Mouse (Mus musculus): ENCODE measurements at regions not wholly inside any gene's neighbourhood (a gene's known extent, or its start where the extent isn't known, plus 50 kb on each side); places are given as distances from the start of the nearest gene placed in this dataset.

DNA sequence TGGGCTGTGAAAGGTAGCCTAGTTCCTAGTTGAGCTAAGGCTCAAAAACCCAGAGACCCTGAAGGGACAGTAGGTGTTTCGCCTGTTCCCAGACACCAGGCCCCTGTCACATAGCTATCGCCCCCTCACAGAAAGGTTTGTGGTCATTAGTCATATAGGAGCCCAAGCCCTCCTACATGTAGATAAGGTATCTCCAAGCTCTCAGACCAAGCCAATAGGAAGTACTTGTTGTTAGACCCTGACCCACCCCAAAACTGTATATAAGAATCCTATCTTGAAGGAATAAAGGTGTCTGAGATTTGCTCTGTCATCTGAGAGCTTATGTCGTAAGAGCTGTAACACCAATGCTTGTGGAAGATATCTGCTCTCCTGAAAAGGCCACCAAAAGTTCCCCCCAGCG lies 174.8 kb downstream of the Phlda1 start:
- intact Hi-C loops (cut with DNase I; ENCODE audit: low total_unique reads) = no loop called here
- no peak for DNase-seq

DNA sequence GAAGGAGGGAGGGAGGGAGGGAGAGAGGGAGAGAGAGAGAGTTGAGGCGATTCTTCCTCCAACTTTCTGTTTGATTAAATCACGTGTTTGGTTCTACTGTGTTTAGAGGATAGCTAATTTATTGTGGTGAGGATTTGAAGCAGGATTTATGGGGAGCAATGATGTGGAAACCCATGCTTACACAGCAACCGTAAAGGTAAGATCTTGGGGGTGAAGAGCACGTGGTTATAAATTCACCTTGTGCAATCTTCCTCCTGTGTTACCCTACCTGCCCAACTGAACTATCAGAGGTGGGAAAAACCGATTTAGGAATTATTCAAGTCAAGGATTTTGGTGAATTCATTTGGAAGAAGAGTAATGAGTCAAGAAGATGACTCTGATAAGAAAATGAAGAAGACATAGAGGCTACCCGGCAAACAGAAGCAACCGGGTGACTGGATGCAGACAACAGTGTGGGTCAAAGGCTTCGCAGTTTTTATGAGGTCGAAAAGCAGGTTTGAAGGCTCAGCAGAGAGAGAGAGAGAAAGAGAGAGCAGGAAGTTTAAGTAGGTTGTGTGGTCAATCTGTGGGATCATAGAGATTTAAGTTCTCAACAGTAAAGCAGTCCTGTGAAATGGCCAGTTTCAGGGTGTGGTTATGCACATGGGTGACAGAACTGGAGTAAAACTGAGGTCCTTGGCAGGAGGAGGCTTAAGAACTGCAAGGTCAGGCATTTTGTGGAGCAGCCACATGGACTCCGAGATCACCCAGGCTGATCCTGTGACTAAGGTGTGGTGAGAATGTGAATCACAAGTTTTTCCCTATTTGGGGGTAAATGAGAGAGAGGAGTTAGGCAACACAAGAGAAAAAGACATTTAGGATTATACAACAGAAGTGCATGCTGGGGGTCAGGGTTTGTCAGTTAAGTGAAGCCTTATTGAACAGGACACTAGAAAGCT lies 178.6 kb downstream of the Phlda1 start:
- intact Hi-C loops (cut with DNase I; ENCODE audit: low total_unique reads) = no loop called here
- DNase-seq = no peak

DNA sequence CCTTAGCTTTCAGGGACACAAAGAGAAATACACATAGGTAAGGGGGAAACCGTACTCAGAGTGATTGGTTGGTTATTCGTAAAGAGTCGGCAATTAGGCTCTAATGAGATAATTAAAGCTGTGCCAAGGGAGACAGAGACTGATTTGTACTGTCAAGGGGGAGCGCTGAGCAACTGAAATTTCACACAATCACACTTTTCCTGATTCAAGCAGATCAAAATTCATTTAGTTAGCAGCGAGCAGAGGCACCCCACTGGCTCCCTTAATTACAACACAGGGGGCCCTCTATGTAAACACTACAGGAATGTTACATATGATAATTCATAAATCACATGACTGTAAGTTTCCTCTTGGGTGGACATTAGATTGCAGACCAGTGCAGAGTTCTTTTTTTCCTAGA lies 180.5 kb downstream of the Phlda1 start:
- DNase-seq = no peak
- intact Hi-C loops (cut with DNase I; ENCODE audit: low total_unique reads) = no loop called here

DNA sequence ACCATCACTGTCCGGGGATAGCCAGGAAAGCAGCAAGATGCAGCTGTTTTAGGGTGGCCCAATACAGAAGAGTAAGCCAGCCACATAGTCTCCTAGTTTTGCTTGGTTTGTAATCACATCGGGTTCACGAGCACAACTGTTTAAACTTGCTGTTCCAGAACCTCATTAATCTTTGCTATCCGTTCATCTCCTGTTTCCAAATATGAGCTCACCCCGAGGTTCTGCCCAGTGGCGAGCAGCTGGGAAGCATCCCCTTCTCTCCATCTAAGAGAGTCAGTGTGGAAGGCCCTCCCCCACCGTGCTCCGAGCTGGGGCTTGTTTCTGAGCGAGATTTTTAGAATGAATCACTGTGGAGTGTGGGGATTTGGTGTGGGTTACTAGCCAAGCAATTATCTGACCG lies 183.5 kb downstream of the Phlda1 start:
- intact Hi-C loops (cut with DNase I; ENCODE audit: low total_unique reads) = no loop called here

DNA sequence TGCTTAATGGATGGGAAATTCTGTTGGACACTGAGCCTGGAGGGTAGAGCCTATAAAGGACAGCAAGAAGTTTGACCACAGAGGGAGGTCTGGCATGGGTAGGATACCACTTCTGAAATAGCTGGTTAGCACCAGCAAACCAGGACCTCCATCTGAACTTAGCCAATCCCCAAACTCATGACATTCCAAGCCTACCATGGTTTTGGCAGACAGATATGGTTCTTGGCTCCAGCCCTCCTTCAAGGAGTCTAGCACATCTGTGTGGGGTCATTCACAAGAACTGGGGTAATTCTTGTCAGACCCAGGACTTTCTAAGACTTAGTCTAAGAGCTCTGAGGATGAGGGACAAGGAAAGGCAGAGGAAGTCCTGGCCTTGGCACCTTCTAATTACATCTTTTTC lies 187.7 kb downstream of the Phlda1 start:
- intact Hi-C loops (cut with DNase I; ENCODE audit: low total_unique reads) = no loop called here
- no peak for DNase-seq

More for the DNA sequence above, 183.5 kb downstream of the Phlda1 start:
- peak; percentile 85 for DNase-seq

DNA sequence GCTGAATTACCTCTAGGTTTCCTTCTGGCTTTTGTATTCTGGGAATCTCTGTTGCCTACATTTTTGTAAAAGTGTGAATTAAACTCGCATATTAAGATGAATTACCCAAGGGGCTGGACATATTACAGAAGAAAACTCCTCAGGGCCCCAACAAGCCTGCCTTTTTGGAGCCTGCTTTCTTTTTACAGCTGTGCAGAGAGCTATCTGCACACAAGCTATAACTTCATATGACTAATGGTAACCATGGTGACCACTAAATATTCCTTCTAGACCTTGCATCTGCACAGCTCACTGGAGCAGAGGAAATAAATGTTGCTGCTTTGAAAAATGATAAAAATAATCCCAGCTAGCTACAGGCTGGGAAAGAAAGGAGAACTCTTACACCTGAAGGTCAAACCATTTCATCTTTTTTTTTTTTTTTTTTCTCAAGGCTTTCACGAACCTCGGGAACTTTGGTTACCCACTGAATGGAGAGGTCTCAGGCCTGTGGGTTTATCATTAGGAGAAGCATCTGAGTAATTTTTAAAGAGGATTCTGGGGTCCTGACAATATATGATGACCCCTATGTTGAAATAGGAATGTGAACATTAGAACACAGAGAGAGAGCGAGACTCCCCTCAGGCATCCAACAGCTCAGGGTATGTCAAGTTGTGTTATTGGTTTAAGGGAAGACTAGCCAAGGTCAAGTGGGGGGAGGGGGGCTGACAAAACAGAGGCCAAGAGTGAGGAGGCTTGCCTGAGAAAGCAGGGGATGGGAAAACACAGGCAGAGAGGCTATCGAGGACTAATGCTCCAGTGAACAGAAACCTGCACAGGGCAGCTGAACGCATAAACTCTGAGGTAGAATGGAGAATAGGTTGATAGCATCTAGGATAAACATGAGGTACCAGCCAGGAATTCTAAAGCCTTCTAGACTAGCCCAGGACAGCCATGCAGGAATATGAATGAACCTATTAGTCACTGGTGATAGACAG lies 188.4 kb downstream of the Phlda1 start:
- no peak for DNase-seq

DNA sequence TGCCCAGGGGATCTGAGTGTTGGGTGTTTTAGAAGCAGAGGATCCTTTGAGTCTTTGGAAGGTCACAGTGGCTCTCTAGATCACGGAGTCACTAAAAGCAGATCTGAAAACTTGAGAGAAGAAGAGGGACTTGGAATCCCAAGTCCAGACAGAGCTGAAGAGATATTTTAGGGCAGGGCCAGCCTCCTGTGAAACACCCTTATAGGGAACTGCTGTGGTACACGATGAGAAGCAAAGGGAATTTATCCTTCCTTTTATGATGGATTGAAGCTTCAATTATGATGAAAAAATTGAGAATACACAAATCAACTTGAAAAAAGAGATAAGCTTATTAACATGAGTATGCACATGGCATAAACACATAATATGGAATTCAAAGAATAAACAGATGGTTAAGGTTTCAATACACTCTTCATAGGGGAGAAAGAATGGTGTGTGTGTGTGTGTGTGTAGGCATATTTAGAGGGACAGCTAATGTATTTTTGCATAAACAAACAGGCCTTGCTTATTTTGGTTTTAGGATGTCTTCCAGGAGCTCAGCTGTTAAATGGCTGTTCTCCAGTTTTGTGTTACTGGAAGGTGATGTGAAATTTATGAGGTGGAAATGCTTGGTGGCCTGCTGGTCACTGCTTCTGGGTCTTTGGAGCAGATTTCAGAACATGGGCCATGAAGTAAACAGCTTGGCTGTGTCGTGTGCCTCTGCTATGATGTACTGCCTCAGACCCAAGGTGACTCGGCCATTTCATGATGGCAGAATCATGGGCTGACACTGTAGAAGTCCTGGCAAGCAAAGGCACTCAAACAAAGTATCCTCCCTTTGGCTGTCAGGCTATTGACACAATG lies 190.1 kb downstream of the Phlda1 start:
- intact Hi-C loops (cut with DNase I; ENCODE audit: low total_unique reads) = no loop called here
- no peak for DNase-seq

More for the DNA sequence above, 188.4 kb downstream of the Phlda1 start:
- intact Hi-C loops (cut with DNase I; ENCODE audit: low total_unique reads) = no loop called here

DNA sequence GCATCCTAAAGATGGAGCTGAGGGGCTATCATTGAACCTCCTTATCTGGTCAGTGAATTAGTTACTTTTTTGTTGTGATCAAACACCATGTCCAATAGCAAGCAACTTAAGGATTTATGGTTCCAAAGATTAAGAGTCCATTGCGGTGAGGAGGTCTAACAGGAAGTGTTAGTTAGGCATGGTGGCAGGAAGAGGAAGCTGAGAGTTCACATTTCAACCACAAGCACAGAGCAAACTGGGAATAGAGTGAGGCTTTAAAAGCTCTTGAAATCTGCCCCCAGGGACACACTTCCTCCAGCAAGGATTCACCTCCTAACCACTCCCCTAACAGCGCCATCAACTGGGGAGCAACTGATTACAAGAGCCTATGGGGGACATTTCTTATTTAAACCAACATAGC lies 190.9 kb downstream of the Phlda1 start:
- intact Hi-C loops (cut with DNase I; ENCODE audit: low total_unique reads) = no loop called here
- no peak for DNase-seq

DNA sequence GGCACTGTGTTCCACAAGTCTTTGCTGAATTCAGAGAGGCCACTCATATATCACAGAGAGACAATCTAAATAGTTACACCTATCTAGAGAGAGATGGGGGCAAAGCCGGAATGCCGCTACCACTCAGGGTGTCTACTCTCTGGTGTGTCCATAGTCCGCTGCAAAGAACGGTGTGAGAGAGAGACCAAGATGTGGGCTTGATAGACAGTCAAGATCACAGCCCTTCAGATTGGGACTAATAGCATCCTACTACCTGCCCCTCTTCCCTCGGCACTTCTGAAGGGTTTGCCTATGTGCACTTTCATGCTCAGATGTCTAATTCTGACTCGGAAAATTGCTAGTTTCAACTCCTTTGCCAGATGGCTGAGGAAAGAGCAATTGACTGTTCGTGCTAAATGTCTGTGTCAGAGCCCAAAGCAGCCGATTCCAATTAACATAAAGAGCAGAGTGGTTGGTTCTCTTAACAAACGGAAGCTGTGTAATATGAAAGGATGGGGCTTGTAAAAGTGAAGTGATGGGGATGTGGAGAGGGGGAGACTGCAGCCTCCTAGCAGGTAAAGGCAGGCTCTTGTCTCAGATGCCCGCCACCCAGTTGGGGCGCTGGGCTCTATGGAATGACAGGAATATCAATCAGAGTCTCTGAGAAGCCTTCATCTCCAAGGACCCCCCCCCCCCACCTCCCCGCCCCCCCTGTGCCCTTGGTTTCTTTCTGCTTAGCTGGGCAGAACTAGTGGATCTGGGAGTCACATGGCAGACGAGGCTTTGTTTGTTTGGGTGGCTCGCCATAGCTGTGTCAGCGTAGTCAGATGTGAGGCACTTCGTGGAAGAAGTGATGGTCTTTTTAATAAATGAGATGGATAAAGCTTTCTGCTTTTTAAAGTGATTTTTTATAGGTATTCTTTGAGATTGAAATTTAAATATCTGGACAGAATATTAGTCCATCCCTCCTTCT lies 193.7 kb downstream of the Phlda1 start:
- DNase-seq = no peak
- intact Hi-C loops (cut with DNase I; ENCODE audit: low total_unique reads) = no loop called here

DNA sequence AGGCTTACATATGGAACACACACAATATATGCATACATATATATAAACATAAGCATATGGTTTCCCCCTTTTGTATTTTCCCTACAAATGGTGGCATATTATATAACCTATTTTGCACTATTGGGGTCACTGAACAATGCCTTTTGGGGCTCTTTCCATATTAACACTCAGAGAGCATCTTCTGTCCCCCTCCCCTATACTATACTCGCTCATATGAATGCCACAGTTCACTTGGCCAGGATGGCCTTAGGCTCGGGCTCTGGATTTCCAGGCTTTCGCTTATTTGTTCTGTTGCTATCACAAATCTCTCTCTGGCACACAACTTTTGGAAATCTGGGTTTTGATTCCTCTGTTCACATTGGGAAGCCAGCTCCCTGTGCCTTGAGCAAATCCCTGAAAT lies 194.5 kb downstream of the Phlda1 start:
- no peak for DNase-seq
- intact Hi-C loops (cut with DNase I; ENCODE audit: low total_unique reads) = no loop called here

DNA sequence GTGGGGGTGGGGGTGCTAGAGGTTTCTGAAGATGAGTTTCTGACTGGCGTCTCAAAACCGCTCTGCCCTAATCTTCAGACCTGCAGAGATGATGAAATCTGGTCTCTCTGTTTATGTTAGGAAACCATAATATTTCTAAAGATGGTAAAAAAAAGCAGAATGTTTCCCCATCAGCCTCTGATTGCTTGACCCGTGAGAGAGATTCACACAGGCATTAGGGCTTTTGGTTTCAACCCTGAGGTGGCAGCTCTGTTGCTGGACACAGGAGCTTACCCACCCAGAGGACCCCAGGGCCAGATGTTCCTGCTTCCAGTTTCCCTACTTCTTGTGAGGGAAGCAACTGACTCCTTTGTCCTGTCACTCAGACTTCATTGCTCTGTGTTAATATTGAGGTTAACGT lies 195.1 kb downstream of the Phlda1 start:
- intact Hi-C loops (cut with DNase I; ENCODE audit: low total_unique reads) = no loop called here
- no peak for DNase-seq

DNA sequence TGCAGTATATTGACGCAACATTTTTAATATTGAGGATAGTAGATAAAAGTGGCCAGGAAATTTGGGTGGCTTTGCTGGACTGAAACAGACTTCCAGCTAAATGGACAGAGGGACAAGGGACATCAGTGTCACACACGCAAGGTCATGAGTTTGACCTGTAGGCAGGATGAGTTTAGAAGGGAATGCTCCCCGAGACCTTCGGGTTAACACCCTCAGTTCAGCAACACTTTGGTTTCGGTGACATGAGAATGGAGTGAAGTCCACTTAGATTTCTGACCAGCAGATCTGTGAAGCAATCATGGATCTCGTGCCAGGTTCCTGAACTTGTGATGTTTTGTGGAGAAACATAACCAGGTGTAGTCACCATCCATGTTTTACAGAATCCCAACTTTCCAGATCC lies 196.3 kb downstream of the Phlda1 start:
- intact Hi-C loops (cut with DNase I; ENCODE audit: low total_unique reads) = no loop called here
- no peak for DNase-seq

DNA sequence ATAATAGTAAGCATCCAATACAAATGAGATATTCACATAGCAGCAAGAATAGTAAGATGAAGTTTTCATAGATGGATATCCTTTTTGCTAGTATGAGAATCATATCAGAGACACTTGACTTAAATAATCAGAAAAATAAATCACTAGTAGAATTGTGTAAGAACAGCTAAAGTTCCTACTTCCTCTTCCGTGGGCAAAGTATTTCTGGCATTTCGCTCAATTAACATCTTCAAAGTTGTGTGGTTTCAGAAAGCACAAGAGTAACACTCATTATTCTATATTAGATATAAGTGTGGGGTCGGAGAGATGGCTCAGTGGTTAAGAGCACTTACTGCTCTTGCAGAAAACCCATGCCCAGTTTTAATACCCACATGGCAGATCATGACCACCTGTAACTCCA lies 197.4 kb downstream of the Phlda1 start:
- no peak for DNase-seq
- intact Hi-C loops (cut with DNase I; ENCODE audit: low total_unique reads) = no loop called here

DNA sequence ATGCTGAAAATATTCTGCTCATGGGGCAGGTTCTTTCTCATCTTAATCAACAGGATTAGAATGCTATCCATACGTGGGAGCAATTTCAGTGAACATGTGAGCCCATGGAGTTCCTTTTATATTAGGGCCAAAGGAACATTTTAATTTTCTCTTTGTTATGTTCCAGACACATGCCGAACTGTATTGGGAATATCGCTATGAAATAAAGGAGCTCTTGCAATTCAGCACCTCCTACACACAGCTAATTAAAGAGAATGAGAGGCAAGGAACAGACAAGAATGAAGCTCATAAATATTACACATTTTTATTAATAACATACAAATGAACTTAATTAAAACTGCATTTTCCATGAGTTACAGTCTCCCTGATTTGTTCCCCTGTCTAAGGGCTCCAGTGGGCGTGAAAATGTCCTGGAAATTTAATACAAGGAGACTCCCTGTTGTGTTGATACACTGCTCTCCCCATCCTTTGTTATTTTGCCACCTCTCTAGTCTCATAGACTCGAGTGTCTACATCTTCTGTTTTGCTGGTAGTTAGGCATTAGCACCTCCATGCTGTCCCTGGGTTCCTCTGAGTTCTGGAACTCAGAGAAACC lies 205.5 kb downstream of the Phlda1 start:
- no peak for DNase-seq
- intact Hi-C loops (cut with DNase I; ENCODE audit: low total_unique reads) = no loop called here

DNA sequence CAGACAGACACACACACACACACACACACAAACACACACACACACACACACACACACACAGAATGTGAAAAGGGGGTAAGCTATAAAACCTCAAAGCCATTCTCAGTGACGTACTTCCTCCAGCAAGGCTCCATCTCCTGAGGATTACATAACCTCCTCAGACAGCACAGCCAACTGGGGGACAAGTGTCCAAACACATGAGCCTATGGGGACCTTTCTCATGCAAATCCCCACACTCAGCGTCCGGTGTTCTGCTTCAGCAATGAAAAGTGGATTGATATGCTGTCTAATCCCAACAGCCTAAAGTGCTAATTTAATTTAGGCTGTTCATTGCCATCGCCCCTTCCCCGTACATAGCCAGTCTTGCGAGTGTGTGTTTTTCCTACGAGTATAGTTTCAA lies 206.9 kb downstream of the Phlda1 start:
- DNase-seq = no peak
- intact Hi-C loops (cut with DNase I; ENCODE audit: low total_unique reads) = no loop called here

DNA sequence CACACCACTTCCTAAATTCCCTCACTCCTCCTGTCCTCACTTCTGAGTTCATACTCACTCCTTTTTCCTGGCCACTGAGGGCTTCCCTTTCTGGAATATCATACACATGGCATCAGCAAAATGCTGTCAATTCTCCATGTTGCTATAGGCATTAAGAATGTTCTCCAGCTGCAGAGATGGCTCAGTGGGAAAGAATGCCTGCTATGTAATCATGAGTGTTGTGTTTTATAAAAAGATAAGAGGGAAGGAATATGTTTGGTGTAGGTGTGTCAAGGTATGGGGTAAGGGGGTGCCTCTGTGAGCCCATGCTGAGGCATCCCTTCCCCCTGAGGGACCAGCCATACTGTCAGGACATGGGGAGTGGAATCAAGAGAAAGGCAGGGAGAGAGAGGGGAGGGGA lies 207.6 kb downstream of the Phlda1 start:
- no peak for DNase-seq
- intact Hi-C loops (cut with DNase I; ENCODE audit: low total_unique reads) = no loop called here

DNA sequence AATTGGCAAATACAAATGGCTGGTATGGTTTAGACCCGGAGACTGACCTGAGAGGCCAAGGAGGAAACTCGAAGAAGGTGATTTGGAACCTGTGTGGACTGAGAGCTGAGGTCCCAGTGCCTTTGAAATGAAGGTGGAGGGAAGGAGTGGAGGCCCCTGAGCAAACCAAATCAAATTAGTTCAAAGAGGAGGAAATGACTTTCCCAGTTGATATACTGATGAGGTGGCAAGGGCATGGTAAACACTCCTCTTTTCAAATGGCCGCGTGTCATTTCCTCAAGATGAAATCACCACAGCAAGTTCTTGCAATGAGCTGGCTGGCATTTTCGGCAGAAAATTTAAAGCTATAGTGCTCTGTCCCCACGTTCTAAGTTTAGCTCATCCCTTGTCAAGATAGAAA lies 209.1 kb downstream of the Phlda1 start:
- DNase-seq = no peak
- intact Hi-C loops (cut with DNase I; ENCODE audit: low total_unique reads) = no loop called here

DNA sequence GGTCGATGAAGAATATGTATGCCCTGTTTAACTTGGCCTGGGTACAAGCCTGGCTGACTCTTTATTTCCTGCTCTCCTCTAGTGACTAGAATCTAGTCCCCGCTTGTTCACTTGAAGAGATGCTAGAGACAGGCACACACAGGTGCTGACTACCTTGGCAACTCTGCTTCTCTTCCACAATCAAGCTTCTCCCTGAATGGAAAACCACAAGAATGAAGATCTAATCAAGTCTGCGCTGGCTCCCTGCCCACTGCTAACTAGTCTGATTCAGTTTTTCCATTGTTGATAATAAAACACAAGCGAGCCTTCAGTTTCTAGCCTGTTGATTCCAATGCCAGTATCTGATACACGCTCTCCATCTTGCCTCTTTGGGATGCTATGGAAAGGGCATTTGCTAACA lies 213.5 kb downstream of the Phlda1 start:
- DNase-seq = peak; percentile 12
- intact Hi-C loops (cut with DNase I; ENCODE audit: low total_unique reads) = no loop called here

All from gastrocnemius, postnatal 14 days (tissue).